Mouse (Mus musculus) embryo, embryonic 11 days (tissue): ENCODE measurements around the gene Rapgef4.
A peak's percentile ranks its signal among the peaks of the same experiment; 100 is the strongest.

Source experiments
- DNase-seq: peaks from one replicate; pipeline ENCODE4 v3.0.0-alpha.2; 2015

The Rapgef4 gene

GRCm38 (mm10) chr2:72241714-72242472 lies 260.9 kb downstream of the Rapgef4 start:
- DNase-seq: no peak

DNA sequence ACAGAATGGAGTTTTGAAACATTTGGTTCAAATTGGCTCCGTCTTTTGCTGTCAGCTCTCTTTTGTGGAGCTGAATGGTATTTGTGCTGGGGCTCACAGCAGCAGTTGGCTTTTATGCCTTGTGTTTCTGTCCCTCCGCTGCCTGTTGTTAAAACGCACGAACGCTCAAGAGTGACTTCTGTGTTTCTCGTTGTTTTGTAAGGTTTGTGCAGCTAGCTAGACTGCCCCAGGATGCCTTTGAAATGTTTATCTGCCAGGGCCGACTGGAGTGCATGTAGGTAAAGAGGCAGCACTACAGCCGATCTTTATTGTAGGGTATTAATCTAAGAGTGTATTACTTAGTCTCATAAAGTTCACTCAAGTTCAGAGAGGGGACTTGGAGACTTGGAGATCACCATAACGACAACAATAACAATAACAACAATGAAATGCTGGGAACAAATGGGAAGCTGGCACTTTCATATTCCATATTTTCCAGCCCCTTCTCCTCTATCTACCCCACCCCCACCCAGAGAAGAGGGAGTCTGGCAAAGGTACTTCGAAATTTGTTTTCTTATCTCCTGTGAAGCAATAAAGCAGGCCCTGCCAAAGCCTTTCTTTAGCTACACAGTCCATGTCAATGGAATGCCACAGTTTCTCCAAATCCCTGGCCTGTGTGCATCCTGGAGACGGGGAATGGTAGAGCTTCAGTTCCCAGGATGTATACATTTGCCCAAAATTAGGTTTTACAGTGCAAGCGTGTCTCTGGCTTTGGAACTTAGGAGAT lies 262.1 kb downstream of the Rapgef4 start:
- DNase-seq: no peak

GRCm38 (mm10) chr2:72245631-72246030 lies 264.6 kb downstream of the Rapgef4 start:
- no peak for DNase-seq

DNA sequence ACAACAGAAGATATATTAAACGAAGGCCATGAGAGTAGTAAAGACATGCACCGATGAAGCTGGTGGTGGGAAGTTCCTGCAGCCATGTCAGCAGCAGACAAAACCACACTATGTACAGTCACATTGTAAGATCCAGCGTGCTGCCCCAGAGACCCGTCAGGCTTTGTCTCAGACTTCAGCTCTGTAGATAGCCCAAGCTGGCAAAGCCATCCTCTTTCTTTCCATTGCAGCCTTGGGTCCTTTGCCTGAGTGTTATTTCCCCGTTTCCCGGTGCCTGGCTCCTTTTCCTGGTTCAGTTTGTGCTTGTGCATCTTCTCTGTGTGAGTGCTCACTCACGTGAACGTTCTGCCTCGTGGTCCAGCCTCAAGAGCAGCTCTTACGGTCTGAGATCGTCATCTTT lies 265.3 kb downstream of the Rapgef4 start:
- DNase-seq: no peak

DNA sequence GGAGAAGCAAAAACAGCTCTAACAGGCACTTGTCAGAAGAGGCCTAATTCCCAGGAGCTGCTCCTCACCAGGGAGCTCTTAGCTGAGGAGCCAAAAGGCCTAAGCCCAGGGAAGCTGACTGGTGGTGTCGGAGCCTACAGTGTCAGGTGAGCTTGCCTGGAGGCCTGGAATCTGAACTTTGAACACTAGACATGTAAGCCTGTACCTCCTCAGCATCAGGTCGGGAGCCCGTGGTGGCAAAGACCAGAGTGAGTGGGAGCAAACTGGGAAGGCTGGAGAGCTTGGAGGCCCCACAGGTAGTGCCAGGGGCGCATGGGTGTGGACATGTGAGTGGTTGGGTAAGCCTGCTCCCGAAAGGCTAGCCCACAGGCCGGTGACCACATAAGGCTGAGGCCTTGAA lies 266.8 kb downstream of the Rapgef4 start:
- no peak for DNase-seq

DNA sequence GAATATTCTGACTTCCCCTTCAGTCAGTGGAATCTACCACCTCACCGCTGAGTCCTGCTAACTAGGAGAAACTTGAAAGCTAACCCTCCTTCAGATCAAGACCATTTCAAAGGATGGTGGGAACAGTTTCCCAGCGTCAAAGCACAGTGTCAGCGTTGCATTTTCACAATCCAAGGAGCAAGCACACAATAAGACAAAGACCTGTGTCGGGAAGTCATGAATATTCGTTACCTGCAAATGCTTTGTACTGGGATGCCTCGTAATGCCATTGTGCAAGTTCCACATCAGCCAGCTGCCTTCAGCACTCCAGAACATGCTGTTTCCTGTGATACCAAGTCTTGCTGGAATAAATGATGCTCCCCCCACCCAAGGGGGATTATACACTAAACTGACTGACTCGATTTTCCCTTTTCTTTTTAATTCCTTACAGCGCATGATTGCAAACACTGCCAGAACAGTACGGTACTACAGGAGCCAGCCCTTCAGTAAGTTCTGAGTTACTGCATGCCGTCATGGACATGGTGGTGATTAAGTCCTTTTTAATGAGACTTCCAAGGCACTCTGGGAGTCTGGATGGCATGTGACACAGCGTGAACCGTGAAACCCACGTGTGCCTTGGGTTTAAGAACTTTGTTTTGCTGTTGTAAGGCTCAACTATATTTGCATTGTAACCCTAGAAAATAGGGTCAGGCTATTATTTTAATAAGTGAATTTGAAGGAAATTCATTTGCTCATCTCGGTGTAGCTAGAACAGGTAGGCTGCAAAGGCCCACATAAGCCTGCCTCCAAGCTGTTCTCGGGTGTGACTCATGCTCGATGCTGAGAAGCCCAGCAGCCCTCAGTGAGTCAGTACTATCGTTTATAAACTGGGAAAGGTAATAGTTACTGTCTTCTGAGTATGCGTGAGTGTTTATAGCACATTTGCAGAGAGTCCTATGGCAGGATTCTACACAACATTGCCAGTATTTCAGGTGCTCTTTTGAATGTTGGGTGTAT lies 271.8 kb downstream of the Rapgef4 start:
- no peak for DNase-seq

DNA sequence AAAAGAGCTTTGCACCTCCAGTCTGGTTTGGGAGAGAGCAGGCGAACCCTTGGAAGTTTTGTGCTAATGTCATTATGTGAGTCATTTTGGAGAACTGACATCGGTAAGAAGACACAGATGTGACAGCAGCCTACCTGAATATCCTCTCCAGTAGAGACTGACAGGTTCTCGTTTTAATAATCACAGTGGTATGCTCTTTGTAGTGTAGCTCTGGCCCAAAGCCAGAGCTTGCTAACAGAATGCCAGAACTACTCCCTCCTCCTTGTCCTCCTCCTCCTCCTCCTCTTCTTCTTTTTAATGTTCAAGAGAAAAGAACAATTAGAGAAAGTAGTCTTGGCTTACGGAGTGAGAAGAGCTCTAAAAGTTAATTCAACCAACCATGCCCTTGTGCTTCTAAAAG lies 272.8 kb downstream of the Rapgef4 start:
- no peak for DNase-seq

DNA sequence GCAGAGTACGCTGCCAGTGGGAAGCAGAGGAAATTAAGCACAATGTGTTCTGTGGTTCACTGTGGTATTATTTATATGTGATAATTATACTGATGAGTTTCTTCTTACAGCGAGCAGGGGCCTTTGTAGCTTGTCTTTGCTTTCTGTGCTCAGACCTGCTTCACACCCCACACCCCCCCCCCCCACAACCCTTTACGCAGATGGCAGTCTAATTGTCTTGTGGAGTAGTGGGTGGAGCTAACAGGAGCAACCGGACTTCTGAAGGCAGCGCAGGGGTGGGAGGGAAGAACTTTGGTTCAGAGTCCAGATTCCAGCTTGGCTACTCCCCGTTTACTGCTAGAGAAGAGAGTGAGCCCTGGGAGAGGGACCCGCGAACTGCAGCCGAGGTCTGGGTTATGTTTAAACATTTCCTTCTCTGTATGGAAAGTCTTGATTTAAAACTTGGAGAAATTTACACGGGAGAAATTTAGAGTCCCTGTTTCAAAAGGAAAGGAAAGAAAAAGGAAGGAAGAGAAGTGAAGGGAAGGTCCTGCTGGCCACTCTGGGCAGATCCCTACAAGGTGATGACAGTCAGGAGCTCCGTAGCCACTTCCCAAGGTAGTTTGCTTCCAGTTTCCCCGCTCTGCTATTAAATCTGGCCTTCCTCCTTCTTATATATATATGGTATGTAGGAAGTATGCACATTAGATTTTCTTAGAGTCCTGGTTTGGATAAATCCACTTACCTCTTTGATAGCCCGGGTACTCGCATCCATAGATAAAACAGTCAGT lies 274.0 kb downstream of the Rapgef4 start:
- DNase-seq: peak; percentile 62

DNA sequence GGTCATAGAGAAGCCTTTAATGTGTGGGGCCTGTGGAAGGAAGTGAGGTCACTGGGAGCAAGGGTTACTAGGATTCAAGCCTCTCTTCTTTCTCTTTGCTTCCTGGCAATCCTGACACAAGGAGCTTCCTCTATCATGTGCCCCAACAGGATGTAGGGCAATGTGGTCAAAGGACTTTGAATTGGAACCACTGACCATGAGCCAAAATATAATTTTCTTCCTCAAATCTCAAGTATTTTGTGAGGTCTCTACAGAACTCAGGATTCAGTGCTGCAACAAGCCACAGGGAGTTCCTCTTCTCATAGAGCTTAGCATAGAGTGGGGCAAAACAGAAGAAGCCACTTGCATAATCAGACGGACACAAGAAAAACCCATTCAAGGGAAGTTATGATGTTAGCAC lies 279.7 kb downstream of the Rapgef4 start:
- DNase-seq: no peak

DNA sequence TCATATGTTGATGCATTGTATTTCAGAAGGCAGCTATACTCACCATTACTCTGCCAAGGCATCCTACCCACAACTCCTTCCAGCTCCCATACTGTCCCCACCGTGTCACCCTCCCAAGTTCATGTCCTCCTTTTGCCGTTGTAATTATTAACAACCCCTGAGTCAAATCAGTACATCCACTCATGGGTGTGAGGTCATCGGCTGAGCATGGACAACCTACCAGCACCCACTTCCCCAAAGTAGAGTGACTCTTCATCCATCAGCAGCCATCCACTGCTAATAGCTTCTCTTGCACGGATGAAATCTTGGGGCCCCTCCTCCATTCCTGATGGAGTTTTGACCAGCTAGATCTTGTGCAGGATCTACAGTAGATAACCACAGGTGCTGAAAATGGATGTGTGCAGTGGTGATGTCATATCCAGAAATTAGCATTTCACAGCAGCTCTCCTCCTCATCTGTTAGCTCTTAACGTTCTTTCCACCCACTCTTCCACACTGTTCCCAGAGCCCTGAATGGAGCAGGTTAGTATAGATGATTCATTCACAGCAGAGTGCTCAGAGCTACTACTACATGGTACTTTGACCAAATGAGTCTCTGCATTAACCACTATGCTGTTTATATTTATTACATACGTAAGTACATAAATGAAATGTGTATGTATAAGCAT lies 281.9 kb downstream of the Rapgef4 start:
- no peak for DNase-seq

GRCm38 (mm10) chr2:72267390-72267789 lies 286.4 kb downstream of the Rapgef4 start:
- DNase-seq: no peak

DNA sequence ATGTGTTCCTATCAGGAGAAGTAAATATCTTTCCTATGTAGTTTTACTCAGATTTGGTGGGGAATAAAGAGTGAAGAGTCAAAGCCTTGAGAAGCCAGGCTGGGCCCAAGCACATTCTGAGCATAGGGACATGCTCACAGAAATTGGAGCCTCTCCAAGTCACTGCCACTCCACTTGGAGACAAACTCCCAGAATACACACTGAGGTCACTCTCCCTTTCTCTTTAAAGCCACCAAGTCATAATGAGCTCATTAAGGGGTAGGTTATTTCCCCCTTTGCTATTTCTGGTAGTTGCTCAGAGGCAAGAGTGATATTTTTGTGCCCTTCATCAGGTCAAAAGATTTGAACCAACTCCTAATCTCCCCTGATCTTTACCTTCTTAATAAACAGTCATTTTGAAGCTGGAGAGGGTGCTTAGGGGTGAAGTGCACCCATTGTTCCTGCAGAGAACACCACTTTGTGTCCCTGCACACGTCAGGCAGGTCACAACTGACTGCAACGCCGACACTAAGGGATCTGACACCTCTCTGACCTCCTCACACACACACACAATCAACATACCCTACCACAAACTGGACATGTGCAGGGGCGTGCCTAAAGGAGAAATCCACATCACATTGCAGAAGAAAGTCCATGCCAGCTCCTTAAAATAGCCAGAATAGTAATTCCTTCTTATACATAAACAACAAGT lies 288.8 kb downstream of the Rapgef4 start:
- no peak for DNase-seq

DNA sequence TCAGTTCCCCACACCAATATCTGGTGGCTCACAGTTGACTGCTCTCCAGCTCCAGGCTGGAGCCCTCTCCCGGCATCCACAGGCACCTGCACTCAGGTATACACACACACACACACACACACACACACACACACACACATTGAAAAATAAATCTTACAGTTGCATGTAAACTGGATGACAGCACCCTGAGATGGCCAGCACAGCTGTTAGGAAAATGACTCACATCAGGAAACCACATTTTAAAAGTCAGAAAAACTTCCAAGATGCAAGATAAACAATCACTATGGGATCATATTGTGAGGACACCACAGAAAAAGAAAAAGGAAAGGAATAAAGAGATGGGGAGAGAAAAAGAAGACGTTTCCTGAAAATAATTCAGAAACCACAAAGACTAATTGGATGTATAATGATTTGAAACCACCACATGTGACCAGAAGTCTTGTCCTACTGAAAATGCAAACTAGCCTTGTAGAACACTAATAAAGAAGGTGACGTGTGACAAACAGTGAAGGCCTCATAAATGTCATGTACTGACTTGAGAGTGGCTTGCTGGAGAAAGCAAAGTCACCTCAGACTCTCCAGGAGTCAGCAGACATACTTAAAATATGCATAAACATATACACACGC lies 297.3 kb downstream of the Rapgef4 start:
- no peak for DNase-seq

DNA sequence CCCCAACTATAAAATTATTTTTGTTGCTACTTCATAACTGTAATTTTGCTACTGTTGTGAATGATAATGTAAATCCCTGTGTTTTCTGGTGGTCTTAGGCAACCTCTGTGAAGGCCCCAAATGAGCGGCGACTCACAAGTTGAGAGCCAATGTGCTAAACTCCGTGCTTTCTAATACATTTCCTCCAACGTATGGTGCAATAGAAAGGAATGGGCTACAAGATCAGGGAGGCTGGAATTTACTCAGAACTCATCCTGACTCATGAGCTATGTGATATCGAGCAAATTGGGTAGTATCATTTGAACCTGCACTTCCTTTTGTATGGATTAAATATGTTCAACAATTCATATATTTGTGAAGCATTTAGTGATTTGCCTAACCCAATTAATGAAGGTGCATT lies 299.5 kb downstream of the Rapgef4 start:
- DNase-seq: no peak

GRCm38 (mm10) chr2:72281971-72282370 lies 300.9 kb downstream of the Rapgef4 start:
- no peak for DNase-seq

DNA sequence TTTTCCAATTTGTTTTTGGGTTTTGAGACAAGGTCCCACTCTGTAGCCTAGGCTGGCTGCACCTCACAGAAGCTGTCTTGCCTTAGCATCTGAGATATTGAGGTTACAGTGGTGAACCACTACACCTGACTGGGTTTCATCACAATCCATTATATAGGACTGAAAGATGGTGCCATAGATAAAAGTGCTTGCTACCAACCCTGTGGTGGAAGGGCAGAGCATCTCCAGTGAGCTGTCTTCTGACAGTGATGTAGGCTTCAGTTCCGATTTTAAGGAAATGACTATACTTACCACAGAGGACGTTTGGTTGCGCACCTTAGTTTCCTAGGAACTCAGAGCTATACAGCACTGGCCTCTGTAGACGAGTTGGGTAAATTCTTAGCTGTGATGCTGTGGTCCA lies 301.7 kb downstream of the Rapgef4 start:
- no peak for DNase-seq

DNA sequence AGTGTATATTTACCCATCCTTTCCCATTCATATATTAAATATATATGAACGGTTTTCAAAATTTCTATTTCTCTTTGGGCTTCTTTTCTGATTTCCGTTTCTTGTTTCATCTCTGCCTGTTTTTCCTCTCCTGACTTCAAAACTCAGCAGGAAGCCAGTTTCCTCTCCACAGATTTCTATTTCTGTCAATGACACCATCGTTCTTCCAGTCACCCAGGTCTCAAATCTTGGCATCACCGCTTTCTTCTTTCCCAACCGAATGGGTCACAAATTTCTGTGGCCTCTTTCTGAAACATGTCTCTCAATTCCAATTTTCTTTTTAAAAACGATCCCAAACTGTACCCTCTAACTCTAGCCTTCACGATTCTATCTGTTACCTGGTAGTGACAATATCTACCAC lies 303.6 kb downstream of the Rapgef4 start:
- no peak for DNase-seq

DNA sequence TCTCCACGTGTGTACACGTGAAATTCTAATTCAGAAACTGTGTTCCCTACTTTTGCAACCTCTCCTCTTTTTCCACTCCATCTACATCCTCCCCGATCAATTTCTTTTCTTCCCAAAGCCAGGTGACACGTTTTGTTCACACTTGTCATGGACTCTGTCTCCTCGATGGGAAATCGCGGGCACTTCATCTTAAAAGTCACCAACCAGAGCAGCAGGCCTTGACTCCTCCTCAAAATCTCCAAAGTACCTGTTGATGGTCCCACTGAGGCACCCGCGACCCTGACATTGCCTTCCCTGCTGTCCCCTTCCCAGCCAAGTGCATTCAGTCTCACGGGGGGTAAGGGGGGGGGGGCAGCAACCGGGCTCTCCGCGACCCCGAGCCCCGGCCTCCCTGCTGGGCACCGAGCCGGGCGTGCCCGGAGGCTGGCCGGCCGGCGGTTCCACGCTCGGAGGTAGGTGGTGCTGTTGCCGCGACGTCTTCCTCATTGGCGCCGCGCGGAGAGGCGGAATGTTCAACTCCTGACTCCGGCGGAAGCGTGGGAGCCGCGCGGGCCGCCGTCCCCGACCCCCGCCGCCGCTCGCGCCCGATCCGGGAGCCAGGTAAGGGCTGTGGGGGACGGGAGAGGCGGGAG lies 304.3 kb downstream of the Rapgef4 start, which contains the start of gene Map3k20:
TSS of gene Map3k20 (plus strand) at position 382 of the 632 bp plus-strand sequence.
- DNase-seq: peak; percentile 88

DNA sequence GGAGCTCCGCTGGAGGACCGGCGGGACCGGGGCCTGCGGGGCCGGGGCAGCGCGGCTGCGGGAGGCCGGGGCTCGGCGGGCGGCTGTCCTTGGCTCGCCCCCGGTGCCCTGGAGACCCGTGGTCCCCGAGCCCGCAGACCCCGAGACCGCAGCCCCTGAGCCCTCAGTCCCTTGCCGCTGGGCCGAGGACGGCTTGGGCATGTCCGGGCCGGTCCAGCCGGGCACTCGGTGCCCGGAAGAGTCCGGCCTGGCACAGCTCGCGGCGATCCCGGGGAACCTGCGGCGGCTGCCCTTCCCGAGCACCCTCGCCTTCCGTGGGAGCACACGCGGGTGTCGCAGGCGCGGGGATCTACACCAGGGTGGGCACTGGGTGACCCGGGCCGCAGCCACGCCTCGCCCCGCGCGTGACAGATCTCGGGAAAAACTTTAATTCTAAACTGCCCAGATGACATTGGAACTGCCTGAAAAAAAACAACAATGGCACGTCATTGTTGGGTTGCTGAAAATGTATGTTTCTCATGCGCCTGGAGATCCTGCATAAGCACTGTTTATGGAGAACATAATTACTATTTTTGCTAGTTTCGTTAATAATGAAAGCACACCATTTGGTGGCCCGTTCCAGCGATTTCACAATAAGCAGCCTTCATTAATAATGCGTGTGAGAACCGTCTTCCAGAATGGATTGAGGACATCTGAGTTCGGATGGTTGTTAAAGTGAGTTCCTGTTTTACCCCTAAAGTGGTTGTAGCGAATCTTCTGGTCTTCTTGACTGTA lies 305.0 kb downstream of the Rapgef4 start:
- peak; percentile 50 for DNase-seq
